Mouse (Mus musculus) granulocyte monocyte progenitor cell, adult 5-6 weeks (primary cell): ENCODE measurements around the gene Specc1. TPM values are rescaled to one million over a fixed set of nuclear protein-coding genes. Genes with fewer than 3 reads are reported as not detected.

ENCODE experiments used
- ATAC-seq: replicated peaks from 2 replicates; pipeline ENCODE4 v1.8.0; 2016; ENCODE audit warnings: mild to moderate bottlenecking, moderate TSS enrichment, inconsistent platforms; ENCODE audit not compliant: poor library complexity, severe bottlenecking
- total RNA-seq, 2 experiments: library from RNA; stranded (forward) in 1 of 2; stranded (reverse) in 1 of 2; fragments of 200-712, 200-1000 nt in 1 of 2; fragments of >200 nt in 1 of 2; fragmentation: Nextera tagmentation in 1 of 2; gene quantifications; 2 replicates each; pipeline ENCODE4 v1.2.3; 2014 to 2017

The Specc1 gene
- total RNA-seq, 2 experiments from 2014 or later, result 14.4 to 21.6 TPM

DNA sequence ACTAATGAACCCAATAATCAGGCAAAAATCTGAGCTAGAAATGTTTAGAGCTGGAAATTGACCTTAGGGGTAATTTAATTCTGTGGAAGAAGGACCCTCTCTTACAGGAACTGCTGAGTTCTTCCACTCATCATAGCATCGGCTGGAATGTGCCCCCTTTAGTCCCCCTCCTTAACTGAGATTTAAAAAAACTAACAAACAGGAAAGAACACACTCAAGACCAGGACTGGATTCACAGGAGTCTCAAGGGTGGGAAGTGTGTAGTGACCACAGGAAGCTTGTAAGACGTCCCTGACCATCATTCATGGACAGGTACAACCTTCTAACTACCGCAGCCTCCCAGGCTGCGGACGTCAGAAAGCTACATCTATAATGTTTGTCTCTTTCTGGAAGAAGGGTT is 314.3 kb downstream of the Specc1 start:
- ATAC-seq, result no peak

Other genes starting within 250 kb of the Specc1 start
- not detected in 2 replicates for gene Slc5a10, start 235.9 kb upstream of the Specc1 start, total RNA-seq (2014; fragmentation: Nextera tagmentation)
- gene Slc5a10, start 235.9 kb upstream of the Specc1 start, total RNA-seq (2017), result not detected in 2 replicates
- gene Prpsap2, start 194.7 kb upstream of the Specc1 start, total RNA-seq (2014; fragmentation: Nextera tagmentation), result 33.3 and 48.5 TPM in 2 replicates
- 37.7 and 39.7 TPM in 2 replicates for gene Prpsap2, start 194.7 kb upstream of the Specc1 start, total RNA-seq (2017)
- 13.0 and 20.0 TPM in 2 replicates for gene Ulk2, start 101.7 kb upstream of the Specc1 start, total RNA-seq (2014; fragmentation: Nextera tagmentation)
- 7.8 and 21.0 TPM in 2 replicates for gene Ulk2, start 101.7 kb upstream of the Specc1 start, total RNA-seq (2017)
- gene Akap10, start 26.5 kb upstream of the Specc1 start, total RNA-seq (2014; fragmentation: Nextera tagmentation), result 36.8 and 52.6 TPM in 2 replicates
- gene Akap10, start 26.5 kb upstream of the Specc1 start, total RNA-seq (2017), result 37.5 and 42.1 TPM in 2 replicates